Mouse (Mus musculus): ENCODE measurements at regions not wholly inside any gene's neighbourhood (a gene's known extent, or its start where the extent isn't known, plus 50 kb on each side); places are given as distances from the start of the nearest gene placed in this dataset.
"Not testable (repeated sequence)": the region's sequence is repeated elsewhere in the genome, so short reads cannot be mapped to it uniquely, and the experiment has no call there.

GRCm38 (mm10) chr12:9655794-9656193 is 85.9 kb downstream of the Osr1 start:
- DNase-seq (ENCODE audit: low spot score), result no peak

GRCm38 (mm10) chr12:9656324-9656723 is 86.4 kb downstream of the Osr1 start:
- DNase-seq (ENCODE audit: low spot score), result no peak

- no peak for DNase-seq (ENCODE audit: low spot score)
Measured at GRCm38 (mm10) chr12:9657199-9657766, 87.4 kb downstream of the Osr1 start.

- no peak for DNase-seq (ENCODE audit: low spot score)
Measured at GRCm38 (mm10) chr12:9657793-9658192, 87.9 kb downstream of the Osr1 start.

- no peak for DNase-seq (ENCODE audit: low spot score)
Measured at GRCm38 (mm10) chr12:9660299-9660698, 90.4 kb downstream of the Osr1 start.

GRCm38 (mm10) chr12:9688776-9689175 is 118.9 kb downstream of the Osr1 start:
- DNase-seq (ENCODE audit: low spot score), result no peak

- no peak for DNase-seq (ENCODE audit: low spot score)
Measured at GRCm38 (mm10) chr12:9689541-9689940, 119.6 kb downstream of the Osr1 start.

GRCm38 (mm10) chr12:9732921-9733320 is 163.0 kb downstream of the Osr1 start:
- DNase-seq (ENCODE audit: low spot score), result no peak

- DNase-seq (ENCODE audit: low spot score), result no peak
Measured at GRCm38 (mm10) chr12:9744709-9745395, 174.9 kb downstream of the Osr1 start.

GRCm38 (mm10) chr12:9751261-9752078 is 181.6 kb downstream of the Osr1 start:
- no peak for DNase-seq (ENCODE audit: low spot score)

- DNase-seq (ENCODE audit: low spot score), result no peak
Measured at GRCm38 (mm10) chr12:9752079-9752450, 182.1 kb downstream of the Osr1 start.

- DNase-seq (ENCODE audit: low spot score), result peak; percentile 82
Measured at GRCm38 (mm10) chr12:9756411-9756810, 186.5 kb downstream of the Osr1 start.

- no peak for DNase-seq (ENCODE audit: low spot score)
Measured at GRCm38 (mm10) chr12:9760818-9761217, 190.9 kb downstream of the Osr1 start.

GRCm38 (mm10) chr12:9762291-9762811 is 192.4 kb downstream of the Osr1 start:
- DNase-seq (ENCODE audit: low spot score), result not testable (repeated sequence)

- DNase-seq (ENCODE audit: low spot score), result no peak
Measured at GRCm38 (mm10) chr12:9762842-9763241, 192.9 kb downstream of the Osr1 start.

- DNase-seq (ENCODE audit: low spot score), result no peak
Measured at GRCm38 (mm10) chr12:9770908-9771307, 201.0 kb downstream of the Osr1 start.

- DNase-seq (ENCODE audit: low spot score), result no peak
Measured at GRCm38 (mm10) chr12:9772875-9773274, 203.0 kb downstream of the Osr1 start.

- no peak for DNase-seq (ENCODE audit: low spot score)
Measured at GRCm38 (mm10) chr12:9802284-9802683, 232.4 kb downstream of the Osr1 start.

GRCm38 (mm10) chr12:9807406-9807805 is 237.5 kb downstream of the Osr1 start:
- DNase-seq (ENCODE audit: low spot score), result no peak

- no peak for DNase-seq (ENCODE audit: low spot score)
Measured at GRCm38 (mm10) chr12:9833273-9833672, 263.4 kb downstream of the Osr1 start.

GRCm38 (mm10) chr12:9839198-9839845 is 269.4 kb downstream of the Osr1 start:
- no peak for DNase-seq (ENCODE audit: low spot score)

GRCm38 (mm10) chr12:9839949-9840348 is 270.0 kb downstream of the Osr1 start:
- no peak for DNase-seq (ENCODE audit: low spot score)

All from ovary, adult 18-20 months (tissue).